Mouse (Mus musculus) hindbrain, embryonic 10.5 days (tissue): Measurements from ENCODE around the gene Pgghg. TPM values are rescaled to one million over a fixed set of nuclear protein-coding genes. Genes with fewer than 3 reads are reported as not detected.

ENCODE experiments used
- DNase-seq: peaks from one replicate; pipeline ENCODE4 v3.0.0-alpha.2; 2017; ENCODE audit warnings: low spot score
- H3K27ac ChIP-seq: fragments of 300-500 bp; sonication (generic); 2 replicates; pipeline ENCODE4 v1.5.1; 2016; ENCODE audit warnings: mild to moderate bottlenecking, moderate library complexity
- H3K27me3 ChIP-seq: fragments of 300-500 bp; sonication (generic); 2 replicates; pipeline ENCODE4 v1.6.1; 2016; ENCODE audit warnings: mild to moderate bottlenecking; ENCODE audit not compliant: poor library complexity, insufficient read depth, severe bottlenecking
- H3K36me3 ChIP-seq: fragments of 300-500 bp; sonication (generic); 2 replicates; pipeline ENCODE4 v1.6.1; 2016; ENCODE audit warnings: mild to moderate bottlenecking, moderate library complexity
- H3K4me1 ChIP-seq: fragments of 300-500 bp; sonication (generic); replicated peaks from 2 replicates; pipeline ENCODE4 v1.6.1; 2016; ENCODE audit warnings: mild to moderate bottlenecking
- H3K4me3 ChIP-seq: fragments of 300-500 bp; sonication (generic); 2 replicates; pipeline ENCODE4 v1.5.1; 2016; ENCODE audit warnings: mild to moderate bottlenecking, moderate library complexity
- H3K9me3 ChIP-seq: fragments of 300-500 bp; sonication (generic); 2 replicates; pipeline ENCODE4 v1.6.1; 2016; ENCODE audit warnings: mild to moderate bottlenecking, moderate library complexity
- WGBS: fragments of 180-500 bp; shearing (Covaris S2); methylation state at CpG from one replicate; pipeline ENCODE4 v1.1.7; 2016; 5-methylcytosine and 5-hydroxymethylcytosine counted together
- polyA plus RNA-seq: library from polyadenylated mRNA; unstranded; fragments of >200 nt; fragmentation: Nextera tagmentation; extraction: Ambion mirVana; gene quantifications from 2 replicates; pipeline ENCODE4 v1.2.1, GENCODE M21; 2016

Gene Pgghg
- polyA plus RNA-seq, 1 experiment from 2014 or later: 17.0 TPM

GRCm38 (mm10) chr7:140952441-140952840, 11.2 kb downstream of the Pgghg start:
- Histone ChIP-seq H3K27ac (no peak overlapping the region), H3K4me1 (peaks cover 68% of the 10 kb centered on the region)
- 86% methylated on average over 7 of the region's 7 CpGs for WGBS

GRCm38 (mm10) chr7:140953133-140953532, 11.9 kb downstream of the Pgghg start:
- Histone ChIP-seq H3K36me3 (peaks cover 28% of the 10 kb centered on the region), H3K27me3 (0 out of 2 replicates have a peak, but pooled peaks cover 2% of the 10 kb centered on the region), H3K27ac (no peak overlapping the region), H3K9me3 (no peaks in the 10 kb centered on the region), H3K4me1 (peaks cover 68% of the 10 kb centered on the region), H3K4me3 (no peak overlapping the region)
- DNase-seq: no peak
- WGBS: 85% methylated on average over 11 of the region's 11 CpGs

More at GRCm38 (mm10) chr7:140952441-140952840, 11.2 kb downstream of the Pgghg start:
- DNase-seq: no peak
- Histone ChIP-seq H3K36me3 (peaks cover 35% of the 10 kb centered on the region), H3K27me3 (no peaks in the 10 kb centered on the region), H3K9me3 (no peaks in the 10 kb centered on the region), H3K4me3 (no peak overlapping the region)

GRCm38 (mm10) chr7:140953800-140954732, 12.9 kb downstream of the Pgghg start:
- Histone ChIP-seq H3K9me3 (no peaks in the 10 kb centered on the region), H3K4me1 (peaks cover 70% of the 10 kb centered on the region), H3K27me3 (0 out of 2 replicates have a peak, but pooled peaks cover 7% of the 10 kb centered on the region), H3K36me3 (peaks cover 19% of the 10 kb centered on the region), H3K27ac (peak overlapping the region; percentile 86; the same call in 1 of the 2 replicates), H3K4me3 (peak overlapping the region; percentile 55)
- DNase-seq: no peak
- WGBS: 71% methylated on average over 15 of the region's 15 CpGs

GRCm38 (mm10) chr7:140954733-140955071, 13.5 kb downstream of the Pgghg start:
- peak overlapping the region; percentile 55 for H3K4me3 ChIP-seq
- H3K9me3 ChIP-seq: no peaks in the 10 kb centered on the region
- 11% methylated on average over 9 of the region's 9 CpGs for WGBS
- H3K27me3 ChIP-seq: 0 out of 2 replicates have a peak, but pooled peaks cover 7% of the 10 kb centered on the region
- H3K4me1 ChIP-seq: peaks cover 70% of the 10 kb centered on the region
- no peak for DNase-seq
- peaks cover 12% of the 10 kb centered on the region for H3K36me3 ChIP-seq
- H3K27ac ChIP-seq: peak overlapping the region; percentile 86; the same call in 1 of the 2 replicates

- 12% methylated on average over 17 of the region's 17 CpGs for WGBS
- 0 out of 2 replicates have a peak, but pooled peaks cover 7% of the 10 kb centered on the region for H3K27me3 ChIP-seq
- peak overlapping the region; percentile 55 for H3K4me3 ChIP-seq
- no peaks in the 10 kb centered on the region for H3K9me3 ChIP-seq
- peak overlapping the region; percentile 86 for H3K27ac ChIP-seq
- H3K36me3 ChIP-seq: peaks cover 6% of the 10 kb centered on the region; the same call in 1 of the 2 replicates
- peak; percentile 47 for DNase-seq
- peaks cover 64% of the 10 kb centered on the region for H3K4me1 ChIP-seq
Measured at GRCm38 (mm10) chr7:140955342-140955741, 14.2 kb downstream of the Pgghg start.

- H3K9me3 ChIP-seq: no peaks in the 10 kb centered on the region
- H3K27ac ChIP-seq: peak within 1 kb of the TSS; percentile 86
- H3K4me1 ChIP-seq: peaks cover 58% of the 10 kb centered on the region
- H3K27me3 ChIP-seq: 0 out of 2 replicates have a peak, but pooled peaks cover 7% of the 10 kb centered on the region
- peak within 1 kb of the TSS; percentile 55 for H3K4me3 ChIP-seq
- DNase-seq: peak; percentile 52
- 0 out of 2 replicates have a peak, but pooled peaks cover 6% of the 10 kb centered on the region for H3K36me3 ChIP-seq
- WGBS: 17% methylated on average over 11 of the region's 11 CpGs
Measured at GRCm38 (mm10) chr7:140955758-140956555, 14.8 kb downstream of the Pgghg start, which contains the start of the genes Gm45717 and Ifitm2. Gene Gm45717 (minus strand): TSS chr7:140955937. Gene Ifitm2 (minus strand): TSS chr7:140955987.

- no peak for DNase-seq
- Histone ChIP-seq H3K9me3 (no peaks in the 10 kb centered on the region), H3K4me1 (peaks cover 53% of the 10 kb centered on the region), H3K4me3 (peak overlapping the region; percentile 55; the same call in 1 of the 2 replicates), H3K36me3 (0 out of 2 replicates have a peak, but pooled peaks cover 6% of the 10 kb centered on the region), H3K27me3 (0 out of 2 replicates have a peak, but pooled peaks cover 7% of the 10 kb centered on the region), H3K27ac (peak overlapping the region; percentile 86)
- 57% methylated on average over 6 of the region's 6 CpGs for WGBS
Measured at GRCm38 (mm10) chr7:140956556-140956869, 15.3 kb downstream of the Pgghg start.

GRCm38 (mm10) chr7:140959181-140959901, 18.1 kb downstream of the Pgghg start:
- H3K27ac ChIP-seq: no peak overlapping the region
- H3K4me1 ChIP-seq: peaks cover 30% of the 10 kb centered on the region
- no peaks in the 10 kb centered on the region for H3K9me3 ChIP-seq
- H3K27me3 ChIP-seq: 0 out of 2 replicates have a peak, but pooled peaks cover 7% of the 10 kb centered on the region
- DNase-seq: no peak
- H3K4me3 ChIP-seq: no peak overlapping the region
- 9% methylated on average over 9 of the region's 9 CpGs for WGBS
- no peaks in the 10 kb centered on the region for H3K36me3 ChIP-seq

GRCm38 (mm10) chr7:140960026-140960425, 18.8 kb downstream of the Pgghg start:
- WGBS: 64% methylated on average over 5 of the region's 5 CpGs
- DNase-seq: no peak

GRCm38 (mm10) chr7:140961416-140961815, 20.2 kb downstream of the Pgghg start:
- Histone ChIP-seq H3K9me3 (no peaks in the 10 kb centered on the region), H3K4me3 (no peak overlapping the region), H3K27ac (no peak overlapping the region), H3K36me3 (no peaks in the 10 kb centered on the region), H3K4me1 (peaks cover 9% of the 10 kb centered on the region), H3K27me3 (0 out of 2 replicates have a peak, but pooled peaks cover 7% of the 10 kb centered on the region)
- 52% methylated on average over 2 of the region's 2 CpGs for WGBS
- DNase-seq: no peak

More at GRCm38 (mm10) chr7:140960026-140960425, 18.8 kb downstream of the Pgghg start:
- Histone ChIP-seq H3K36me3 (no peaks in the 10 kb centered on the region), H3K4me3 (no peak overlapping the region), H3K27ac (no peak overlapping the region), H3K4me1 (peaks cover 23% of the 10 kb centered on the region), H3K27me3 (0 out of 2 replicates have a peak, but pooled peaks cover 7% of the 10 kb centered on the region), H3K9me3 (no peaks in the 10 kb centered on the region)

- H3K27me3 ChIP-seq: 0 out of 2 replicates have a peak, but pooled peaks cover 7% of the 10 kb centered on the region
- no peaks in the 10 kb centered on the region for H3K36me3 ChIP-seq
- WGBS: 55% methylated on average over 2 of the region's 2 CpGs
- H3K4me3 ChIP-seq: no peak overlapping the region
- no peaks in the 10 kb centered on the region for H3K9me3 ChIP-seq
- H3K4me1 ChIP-seq: peaks cover 11% of the 10 kb centered on the region
- DNase-seq: no peak
- H3K27ac ChIP-seq: no peak overlapping the region
Measured at GRCm38 (mm10) chr7:140962733-140963132, 21.5 kb downstream of the Pgghg start.

- H3K9me3 ChIP-seq: no peaks in the 10 kb centered on the region
- no peak for DNase-seq
- 82% methylated on average over 4 of the region's 4 CpGs for WGBS
- H3K4me1 ChIP-seq: peaks cover 21% of the 10 kb centered on the region
- H3K27ac ChIP-seq: no peak within 1 kb of the TSS
- no peak within 1 kb of the TSS for H3K4me3 ChIP-seq
- H3K27me3 ChIP-seq: peaks cover 19% of the 10 kb centered on the region
- no peaks in the 10 kb centered on the region for H3K36me3 ChIP-seq
Measured at GRCm38 (mm10) chr7:140966921-140967320, 25.7 kb downstream of the Pgghg start, which contains the start of gene Ifitm1. Gene Ifitm1 (plus strand): TSS chr7:140967221.
